Mouse (Mus musculus) megakaryocyte, embryonic 14.5 days (primary cell): ENCODE results near the gene Dip2b. TPM values are rescaled to one million over a fixed set of nuclear protein-coding genes. Genes with fewer than 3 reads are reported as not detected.

Source experiments
- H3K27me3 ChIP-seq: replicated peaks from 2 replicates; pipeline ENCODE3; 2012; ENCODE audit warnings: inconsistent platforms
- H3K36me3 ChIP-seq: replicated peaks from 2 replicates; pipeline ENCODE3; 2012; ENCODE audit warnings: low read length, inconsistent platforms, mixed read lengths
- H3K4me1 ChIP-seq: 2 replicates; pipeline ENCODE4 v1.6.1; 2012; ENCODE audit warnings: inconsistent platforms
- H3K4me3 ChIP-seq: replicated peaks from 2 replicates; pipeline ENCODE3; 2012; ENCODE audit warnings: moderate library complexity, mild to moderate bottlenecking, inconsistent platforms
- H3K9me3 ChIP-seq: 2 replicates; pipeline ENCODE4 v1.6.1; 2012; ENCODE audit warnings: inconsistent platforms
- FLI1 ChIP-seq: IDR thresholded peaks from 2 replicates; pipeline ENCODE4 v1.6.1; 2012; ENCODE audit warnings: low read length, inconsistent platforms, mixed read lengths
- GATA1 ChIP-seq: IDR thresholded peaks from 3 replicates; pipeline ENCODE4 v1.6.1; 2012; ENCODE audit warnings: mixed read lengths, low read length, inconsistent platforms, borderline replicate concordance
- polyA plus RNA-seq: library from polyadenylated mRNA; stranded (reverse); fragments of >175 nt; gene quantifications from 2 replicates; pipeline ENCODE4 v1.2.3, GENCODE M21; 2012; ENCODE audit warnings: low replicate concordance; ENCODE audit not compliant: insufficient read depth

Dip2b gene
- polyA plus RNA-seq, 1 experiment: 0.46 TPM

DNA sequence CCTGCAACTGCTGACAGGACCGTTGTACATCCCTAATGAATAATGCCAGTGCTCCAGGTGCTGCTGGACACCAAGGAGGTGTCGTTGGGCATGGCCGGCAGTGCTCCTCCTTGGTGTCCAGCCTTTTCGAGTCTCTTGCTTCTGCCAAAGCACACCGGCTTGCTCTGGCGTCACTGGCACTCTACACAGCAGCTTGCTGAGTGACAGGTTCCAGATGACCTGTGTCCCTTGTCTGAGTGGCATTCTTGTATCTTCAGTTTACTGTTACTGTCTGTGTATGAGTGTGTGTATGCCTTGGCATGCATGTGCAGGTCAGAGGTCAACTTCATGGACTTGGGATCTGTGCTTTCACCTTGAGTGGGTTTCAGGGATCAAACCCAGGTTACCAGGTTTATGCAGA is 83.0 kb downstream of the Dip2b start:
- TF ChIP-seq GATA1 (no peak), FLI1 (no peak)
- no peaks in the 10 kb centered on the region for H3K9me3 ChIP-seq
- no peak overlapping the region for H3K4me3 ChIP-seq
- peaks cover 46% of the 10 kb centered on the region for H3K4me1 ChIP-seq
- H3K36me3 ChIP-seq: peaks cover 35% of the 10 kb centered on the region
- H3K27me3 ChIP-seq: no peaks in the 10 kb centered on the region

- no peaks in the 10 kb centered on the region for H3K27me3 ChIP-seq
- H3K4me1 ChIP-seq: peaks cover 58% of the 10 kb centered on the region
- H3K4me3 ChIP-seq: no peak overlapping the region
- H3K36me3 ChIP-seq: peaks cover 15% of the 10 kb centered on the region
- no peaks in the 10 kb centered on the region for H3K9me3 ChIP-seq
- TF ChIP-seq GATA1: no peak
- no peak for TF ChIP-seq FLI1
Measured at GRCm38 (mm10) chr15:100123867-100124266, 85.4 kb downstream of the Dip2b start.

GRCm38 (mm10) chr15:100125245-100125644 is 86.8 kb downstream of the Dip2b start:
- H3K9me3 ChIP-seq: peaks cover 3% of the 10 kb centered on the region
- peak overlapping the region; percentile 69 for H3K4me3 ChIP-seq
- H3K36me3 ChIP-seq: peaks cover 17% of the 10 kb centered on the region
- TF ChIP-seq GATA1 (no peak), FLI1 (no peak)
- H3K27me3 ChIP-seq: no peaks in the 10 kb centered on the region
- peaks cover 62% of the 10 kb centered on the region for H3K4me1 ChIP-seq

GRCm38 (mm10) chr15:100126456-100127107 is 88.1 kb downstream of the Dip2b start:
- TF ChIP-seq GATA1 (no peak), FLI1 (no peak)
- peaks cover 8% of the 10 kb centered on the region for H3K9me3 ChIP-seq
- no peaks in the 10 kb centered on the region for H3K27me3 ChIP-seq
- H3K4me1 ChIP-seq: peaks cover 65% of the 10 kb centered on the region
- peaks cover 19% of the 10 kb centered on the region for H3K36me3 ChIP-seq
- H3K4me3 ChIP-seq: peak overlapping the region; percentile 78

GRCm38 (mm10) chr15:100129151-100129790 is 90.8 kb downstream of the Dip2b start:
- no peaks in the 10 kb centered on the region for H3K27me3 ChIP-seq
- TF ChIP-seq FLI1 (no peak), GATA1 (no peak)
- peaks cover 15% of the 10 kb centered on the region for H3K9me3 ChIP-seq
- H3K4me3 ChIP-seq: no peak overlapping the region
- H3K36me3 ChIP-seq: peaks cover 33% of the 10 kb centered on the region
- peaks cover 53% of the 10 kb centered on the region for H3K4me1 ChIP-seq

- peaks cover 19% of the 10 kb centered on the region for H3K4me1 ChIP-seq
- peaks cover 41% of the 10 kb centered on the region for H3K36me3 ChIP-seq
- no peak overlapping the region for H3K4me3 ChIP-seq
- TF ChIP-seq FLI1 (no peak), GATA1 (no peak)
- H3K27me3 ChIP-seq: no peaks in the 10 kb centered on the region
- no peaks in the 10 kb centered on the region for H3K9me3 ChIP-seq
Measured at GRCm38 (mm10) chr15:100139665-100140064, 101.2 kb downstream of the Dip2b start.

- Histone ChIP-seq H3K27me3 (no peaks in the 10 kb centered on the region), H3K9me3 (no peaks in the 10 kb centered on the region), H3K4me3 (no peak overlapping the region), H3K36me3 (peaks cover 35% of the 10 kb centered on the region), H3K4me1 (peaks cover 20% of the 10 kb centered on the region)
- TF ChIP-seq FLI1 (no peak), GATA1 (no peak)
Measured at GRCm38 (mm10) chr15:100140428-100140827, 102.0 kb downstream of the Dip2b start.

DNA sequence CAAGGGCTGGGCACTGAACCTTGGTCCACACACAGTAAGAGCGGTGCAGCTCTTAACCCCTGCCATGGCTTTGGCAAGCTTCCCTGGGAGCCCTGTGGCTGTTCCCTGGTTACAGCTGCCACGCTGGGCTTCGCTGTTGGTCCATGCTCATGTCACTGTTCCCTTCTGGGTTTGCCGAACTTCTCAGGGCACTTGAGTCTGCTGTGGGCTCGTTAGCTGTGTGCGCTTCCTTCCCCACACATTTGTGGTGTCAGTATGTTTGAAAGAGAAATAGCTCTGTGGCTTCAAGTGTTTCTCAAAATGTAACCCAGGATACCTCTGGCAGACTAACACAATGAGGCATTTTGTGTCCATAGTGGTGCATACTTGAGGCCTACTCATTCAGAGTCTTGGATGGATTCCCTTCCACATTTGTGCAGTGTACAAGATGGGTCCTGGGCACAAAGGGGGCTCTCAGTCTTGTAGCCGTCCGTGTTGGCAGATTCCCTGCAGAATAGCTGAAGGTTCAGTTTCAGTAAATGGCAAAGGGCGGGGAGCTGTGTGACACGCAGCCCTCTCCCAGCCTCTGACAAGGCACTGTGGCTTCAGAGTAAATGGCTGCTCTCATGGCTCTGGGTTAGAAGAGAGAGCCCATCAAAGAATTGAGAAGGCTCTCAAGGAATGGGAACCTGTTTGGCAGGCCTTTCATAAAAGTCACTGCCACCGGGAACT is 104.8 kb downstream of the Dip2b start:
- peaks cover 22% of the 10 kb centered on the region for H3K36me3 ChIP-seq
- H3K27me3 ChIP-seq: no peaks in the 10 kb centered on the region

DNA sequence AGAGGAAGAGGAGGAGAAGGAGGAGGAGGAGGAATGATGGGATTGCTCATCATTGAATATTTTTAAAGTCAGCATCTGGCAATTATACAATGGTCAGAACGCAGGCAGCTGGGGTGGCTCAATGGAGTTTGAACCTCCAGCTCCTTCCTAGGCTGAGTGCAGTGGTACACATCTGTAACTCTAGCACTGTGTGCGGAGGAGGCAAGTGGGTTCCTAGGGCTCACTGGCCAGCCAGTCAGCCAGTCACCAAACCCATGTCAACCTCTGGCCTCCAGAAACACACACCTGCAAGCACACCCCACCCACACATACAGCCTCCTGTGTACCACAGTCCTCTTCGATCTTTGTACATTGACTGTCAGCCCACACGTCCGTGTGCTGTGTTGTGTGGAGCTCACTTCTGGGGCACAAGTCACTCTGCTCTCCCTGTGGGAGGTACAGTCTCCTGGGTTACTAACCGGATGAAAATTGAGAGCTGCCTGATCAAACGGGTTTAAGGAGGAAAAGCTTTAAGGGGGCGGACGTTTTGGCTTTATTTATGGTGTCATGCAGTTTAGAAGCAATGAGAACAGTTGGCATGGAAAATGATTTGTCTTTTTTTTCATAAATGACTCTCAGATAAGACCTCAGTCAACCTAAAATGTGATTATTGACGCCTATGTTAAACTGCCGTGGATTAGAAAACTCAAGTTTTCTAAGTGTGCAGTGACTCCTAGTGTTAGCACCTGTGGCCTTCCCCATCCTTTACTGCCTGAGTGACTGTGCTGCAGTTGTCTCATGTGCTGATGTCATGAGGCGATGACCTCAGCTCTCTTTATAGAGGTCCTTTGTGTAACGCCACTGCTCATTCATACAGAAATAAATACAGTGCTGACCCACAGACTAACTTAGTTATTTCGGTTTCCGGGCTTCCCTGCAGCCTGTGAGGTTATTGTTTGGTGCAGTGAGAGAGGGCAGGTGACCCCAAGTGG is 106.7 kb downstream of the Dip2b start:
- H3K4me1 ChIP-seq: peaks cover 24% of the 10 kb centered on the region
- no peaks in the 10 kb centered on the region for H3K9me3 ChIP-seq
- H3K36me3 ChIP-seq: peaks cover 19% of the 10 kb centered on the region
- H3K27me3 ChIP-seq: no peaks in the 10 kb centered on the region
- no peak for TF ChIP-seq FLI1
- no peak for TF ChIP-seq GATA1
- H3K4me3 ChIP-seq: no peak overlapping the region

More for the DNA sequence above, 104.8 kb downstream of the Dip2b start:
- no peak overlapping the region for H3K4me3 ChIP-seq
- H3K9me3 ChIP-seq: no peaks in the 10 kb centered on the region
- TF ChIP-seq FLI1 (no peak), GATA1 (no peak)
- peaks cover 27% of the 10 kb centered on the region for H3K4me1 ChIP-seq
